Mouse (Mus musculus) spleen, adult 2 months (tissue): ENCODE data around the gene Prkaca.
A peak's percentile ranks its signal among the peaks of the same experiment; 100 is the strongest.

Source experiments
- CTCF ChIP-seq: fragments of 200-500 bp; IDR thresholded peaks from 2 replicates; pipeline ENCODE4 v1.5.1; 2011; ENCODE audit warnings: mild to moderate bottlenecking, inconsistent platforms; ENCODE audit not compliant: insufficient read depth, insufficient read length, insufficient replicate concordance; ENCODE audit errors: extremely low read depth
- POLR2A ChIP-seq: fragments of 200-500 bp; IDR thresholded peaks from 2 replicates; pipeline ENCODE4 v1.6.1; 2011; ENCODE audit warnings: low read depth, low read length, inconsistent platforms

- TF ChIP-seq POLR2A, result no peak
- peak; percentile 15; the same call in 1 of the 2 replicates for TF ChIP-seq CTCF
These were observed 16.0 kb upstream of the Prkaca start for GRCm38 (mm10) chr8:83956789-83957188.
